Mouse (Mus musculus): ENCODE results near the gene Spry1. TPM values are rescaled to one million over a fixed set of nuclear protein-coding genes. Genes with fewer than 3 reads are reported as not detected.
"Not testable (repeated sequence)": the region's sequence is repeated elsewhere in the genome, so short reads cannot be mapped to it uniquely, and the experiment has no call there.

The Spry1 gene
- 18.2 and 19.1 TPM in 2 replicates for polyA plus RNA-seq (2014; fragmentation: Nextera tagmentation; extraction: Ambion mirVana)

GRCm38 (mm10) chr3:37639690-37640089, at the start of gene Spry1:
TSS of gene Spry1 (plus strand) at chr3:37639947.
- under 1% methylated on average over 38 of the region's 38 CpGs for WGBS

DNA sequence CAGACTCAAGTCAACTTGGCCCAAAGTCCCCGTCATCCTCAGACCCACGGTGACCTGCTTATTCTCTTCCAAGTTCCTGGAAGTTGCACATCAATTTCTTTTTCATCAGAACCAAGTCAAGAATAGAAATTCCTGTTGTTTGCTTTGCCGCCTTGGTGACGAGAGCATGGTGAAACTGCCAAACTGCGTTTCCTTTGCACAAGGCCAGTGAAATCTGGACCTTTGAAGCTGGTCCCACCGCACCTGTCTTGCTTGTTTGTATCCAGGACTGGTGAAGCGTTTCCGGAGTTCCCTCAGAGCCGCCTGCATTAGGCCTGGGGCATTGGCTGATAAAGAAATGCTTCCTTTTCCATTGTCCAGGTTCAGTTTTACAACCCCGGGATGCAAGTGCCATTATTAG, 44.0 kb upstream of the Spry1 start:
- H3K4me1 ChIP-seq (ENCODE audit: control insufficient read depth, insufficient read depth, low read length), result 0 out of 2 replicates have a peak, but pooled peaks cover 3% of the 10 kb centered on the region
- H3K36me3 ChIP-seq (ENCODE audit: control insufficient read depth, insufficient read depth, low read length), result no peaks in the 10 kb centered on the region
- H3K9ac ChIP-seq (replicated peaks; ENCODE audit: low read depth, low read length), result no peak overlapping the region
- no peaks in the 10 kb centered on the region for H3K9me3 ChIP-seq (ENCODE audit: control insufficient read depth, low read depth, low read length)
- H3K27me3 ChIP-seq (ENCODE audit: control insufficient read depth, insufficient read depth, low read length), result no peaks in the 10 kb centered on the region
- H3K4me3 ChIP-seq (ENCODE audit: low read depth, low read length), result no peak overlapping the region
- 75% methylated on average over 10 of the region's 10 CpGs for WGBS
- H3K4me2 ChIP-seq (replicated peaks; ENCODE audit: low read depth, low read length), result no peak overlapping the region
- no peak for ATAC-seq (ENCODE audit: insufficient number of reproducible peaks, insufficient read depth, low FRiP score, low read depth)
- no peak overlapping the region for H3K27ac ChIP-seq (ENCODE audit: low read length)

More at GRCm38 (mm10) chr3:37639690-37640089, at the start of gene Spry1:
- peak within 1 kb of the TSS; percentile 59 for H3K4me2 ChIP-seq (replicated peaks; ENCODE audit: low read depth, low read length)
- peak within 1 kb of the TSS; percentile 96 for H3K27ac ChIP-seq (ENCODE audit: low read length)
- H3K36me3 ChIP-seq (ENCODE audit: control insufficient read depth, insufficient read depth, low read length), result peaks cover 14% of the 10 kb centered on the region
- H3K9ac ChIP-seq (replicated peaks; ENCODE audit: low read depth, low read length), result peak within 1 kb of the TSS; percentile 96
- peaks cover 22% of the 10 kb centered on the region; the same call in 1 of the 2 replicates for H3K4me1 ChIP-seq (ENCODE audit: control insufficient read depth, insufficient read depth, low read length)
- ATAC-seq (ENCODE audit: insufficient number of reproducible peaks, insufficient read depth, low FRiP score, low read depth), result peak; percentile 77
- peak within 1 kb of the TSS; percentile 98 for H3K4me3 ChIP-seq (ENCODE audit: low read depth, low read length)
- H3K27me3 ChIP-seq (ENCODE audit: control insufficient read depth, insufficient read depth, low read length), result no peaks in the 10 kb centered on the region
- no peaks in the 10 kb centered on the region for H3K9me3 ChIP-seq (ENCODE audit: control insufficient read depth, low read depth, low read length)

- no peaks in the 10 kb centered on the region for H3K9me3 ChIP-seq (ENCODE audit: control insufficient read depth, low read depth, low read length)
- no peak overlapping the region for H3K27ac ChIP-seq (ENCODE audit: low read length)
- WGBS, result 61% methylated on average over 6 of the region's 6 CpGs
- H3K9ac ChIP-seq (replicated peaks; ENCODE audit: low read depth, low read length), result no peak overlapping the region
- no peaks in the 10 kb centered on the region for H3K27me3 ChIP-seq (ENCODE audit: control insufficient read depth, insufficient read depth, low read length)
- H3K36me3 ChIP-seq (ENCODE audit: control insufficient read depth, insufficient read depth, low read length), result no peaks in the 10 kb centered on the region
- no peak overlapping the region for H3K4me3 ChIP-seq (ENCODE audit: low read depth, low read length)
- H3K4me2 ChIP-seq (replicated peaks; ENCODE audit: low read depth, low read length), result no peak overlapping the region
- peak; percentile 31; the same call in 1 of the 2 replicates for ATAC-seq (ENCODE audit: insufficient number of reproducible peaks, insufficient read depth, low FRiP score, low read depth)
- H3K4me1 ChIP-seq (ENCODE audit: control insufficient read depth, insufficient read depth, low read length), result 0 out of 2 replicates have a peak, but pooled peaks cover 3% of the 10 kb centered on the region
These were observed 43.2 kb upstream of the Spry1 start for GRCm38 (mm10) chr3:37596519-37596918.

GRCm38 (mm10) chr3:37597200-37597599, 42.5 kb upstream of the Spry1 start:
- H3K36me3 ChIP-seq (ENCODE audit: control insufficient read depth, insufficient read depth, low read length), result no peaks in the 10 kb centered on the region
- 0 out of 2 replicates have a peak, but pooled peaks cover 3% of the 10 kb centered on the region for H3K4me1 ChIP-seq (ENCODE audit: control insufficient read depth, insufficient read depth, low read length)
- peak; percentile 56; the same call in 1 of the 2 replicates for ATAC-seq (ENCODE audit: insufficient number of reproducible peaks, insufficient read depth, low FRiP score, low read depth)
- H3K9me3 ChIP-seq (ENCODE audit: control insufficient read depth, low read depth, low read length), result no peaks in the 10 kb centered on the region
- no peak overlapping the region for H3K4me2 ChIP-seq (replicated peaks; ENCODE audit: low read depth, low read length)
- H3K4me3 ChIP-seq (ENCODE audit: low read depth, low read length), result no peak overlapping the region
- H3K27ac ChIP-seq (ENCODE audit: low read length), result no peak overlapping the region
- H3K9ac ChIP-seq (replicated peaks; ENCODE audit: low read depth, low read length), result no peak overlapping the region
- 60% methylated on average over 5 of the region's 5 CpGs for WGBS
- no peaks in the 10 kb centered on the region for H3K27me3 ChIP-seq (ENCODE audit: control insufficient read depth, insufficient read depth, low read length)

- H3K4me1 ChIP-seq (ENCODE audit: control insufficient read depth, insufficient read depth, low read length); H3K9me3 ChIP-seq (ENCODE audit: control insufficient read depth, low read depth, low read length); H3K9ac ChIP-seq (replicated peaks; ENCODE audit: low read depth, low read length); H3K27me3 ChIP-seq (ENCODE audit: control insufficient read depth, insufficient read depth, low read length); H3K4me3 ChIP-seq (ENCODE audit: low read depth, low read length); H3K36me3 ChIP-seq (ENCODE audit: control insufficient read depth, insufficient read depth, low read length); H3K27ac ChIP-seq (ENCODE audit: low read length); ATAC-seq (ENCODE audit: insufficient number of reproducible peaks, insufficient read depth, low FRiP score, low read depth); H3K4me2 ChIP-seq (replicated peaks; ENCODE audit: low read depth, low read length): not testable (repeated sequence)
- WGBS, result 93% methylated on average over 14 of the region's 14 CpGs
These were observed 40.1 kb upstream of the Spry1 start for GRCm38 (mm10) chr3:37599641-37600040.

- Histone ChIP-seq H3K4me3 (ENCODE audit: low read depth, low read length) (no peak overlapping the region), H3K36me3 (ENCODE audit: control insufficient read depth, insufficient read depth, low read length) (no peaks in the 10 kb centered on the region), H3K4me2 (replicated peaks; ENCODE audit: low read depth, low read length) (no peak overlapping the region), H3K9ac (replicated peaks; ENCODE audit: low read depth, low read length) (no peak overlapping the region), H3K27ac (ENCODE audit: low read length) (no peak overlapping the region), H3K4me1 (ENCODE audit: control insufficient read depth, insufficient read depth, low read length) (0 out of 2 replicates have a peak, but pooled peaks cover 6% of the 10 kb centered on the region), H3K27me3 (ENCODE audit: control insufficient read depth, insufficient read depth, low read length) (no peaks in the 10 kb centered on the region), H3K9me3 (ENCODE audit: control insufficient read depth, low read depth, low read length) (no peaks in the 10 kb centered on the region)
- ATAC-seq (ENCODE audit: insufficient number of reproducible peaks, insufficient read depth, low FRiP score, low read depth), result no peak
- WGBS, result 96% methylated on average over 9 of the region's 9 CpGs
These were observed 37.4 kb upstream of the Spry1 start for GRCm38 (mm10) chr3:37602356-37602755.

DNA sequence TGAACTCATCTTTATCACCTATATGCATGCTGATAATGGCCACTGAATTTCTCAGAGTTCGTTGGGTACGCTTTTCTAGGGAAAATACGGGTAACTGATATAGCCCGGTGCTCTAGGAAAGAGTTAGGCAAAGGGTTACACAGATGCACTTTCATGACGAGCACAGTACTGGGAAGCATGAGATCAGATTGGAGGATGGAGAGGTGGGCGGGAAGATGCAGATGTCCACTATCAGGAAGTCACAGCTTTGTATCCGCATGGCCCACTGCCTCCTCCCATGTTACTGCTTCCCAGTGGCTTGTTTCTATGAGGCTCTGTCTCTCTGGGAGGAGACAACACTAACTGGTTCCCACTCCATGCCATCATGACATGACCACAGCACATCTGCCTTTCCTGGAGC, 36.9 kb upstream of the Spry1 start:
- no peaks in the 10 kb centered on the region for H3K36me3 ChIP-seq (ENCODE audit: control insufficient read depth, insufficient read depth, low read length)
- H3K4me1 ChIP-seq (ENCODE audit: control insufficient read depth, insufficient read depth, low read length), result 0 out of 2 replicates have a peak, but pooled peaks cover 6% of the 10 kb centered on the region
- H3K27ac ChIP-seq (ENCODE audit: low read length), result no peak overlapping the region
- no peaks in the 10 kb centered on the region for H3K27me3 ChIP-seq (ENCODE audit: control insufficient read depth, insufficient read depth, low read length)
- 78% methylated on average over 7 of the region's 7 CpGs for WGBS
- no peak overlapping the region for H3K9ac ChIP-seq (replicated peaks; ENCODE audit: low read depth, low read length)
- no peak overlapping the region for H3K4me2 ChIP-seq (replicated peaks; ENCODE audit: low read depth, low read length)
- H3K9me3 ChIP-seq (ENCODE audit: control insufficient read depth, low read depth, low read length), result no peaks in the 10 kb centered on the region
- H3K4me3 ChIP-seq (ENCODE audit: low read depth, low read length), result no peak overlapping the region
- ATAC-seq (ENCODE audit: insufficient number of reproducible peaks, insufficient read depth, low FRiP score, low read depth), result no peak

DNA sequence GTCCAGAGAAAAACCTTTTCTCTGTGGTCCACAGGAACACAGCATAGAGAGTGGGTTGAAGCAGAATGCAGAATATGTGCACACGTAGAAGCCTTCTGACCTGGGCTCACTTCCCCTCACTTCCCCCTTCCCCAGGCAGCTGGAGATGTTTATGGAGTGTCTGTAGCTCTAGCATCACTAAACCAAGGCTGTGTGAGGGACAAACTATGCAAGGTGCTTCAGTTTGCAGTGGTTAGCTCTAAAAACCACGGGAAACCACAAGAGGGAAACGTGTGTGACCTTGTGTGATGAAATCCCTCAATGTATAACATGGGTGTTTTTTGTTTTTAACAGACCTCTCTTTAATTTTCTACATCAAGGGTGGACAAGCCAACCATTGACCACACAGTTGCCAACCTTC, 36.2 kb upstream of the Spry1 start:
- Histone ChIP-seq H3K27me3 (ENCODE audit: control insufficient read depth, insufficient read depth, low read length) (no peaks in the 10 kb centered on the region), H3K4me2 (replicated peaks; ENCODE audit: low read depth, low read length) (no peak overlapping the region), H3K4me3 (ENCODE audit: low read depth, low read length) (no peak overlapping the region), H3K36me3 (ENCODE audit: control insufficient read depth, insufficient read depth, low read length) (no peaks in the 10 kb centered on the region), H3K9me3 (ENCODE audit: control insufficient read depth, low read depth, low read length) (no peaks in the 10 kb centered on the region), H3K9ac (replicated peaks; ENCODE audit: low read depth, low read length) (no peak overlapping the region), H3K27ac (ENCODE audit: low read length) (no peak overlapping the region), H3K4me1 (ENCODE audit: control insufficient read depth, insufficient read depth, low read length) (0 out of 2 replicates have a peak, but pooled peaks cover 6% of the 10 kb centered on the region)
- no peak for ATAC-seq (ENCODE audit: insufficient number of reproducible peaks, insufficient read depth, low FRiP score, low read depth)
- 87% methylated on average over 3 of the region's 3 CpGs for WGBS
